Mouse (Mus musculus) brain, embryonic 14.5 days (tissue): ENCODE data around the gene Ccdc138.

Source experiments
- CTCF ChIP-seq: fragments of 200-500 bp; IDR thresholded peaks from 2 replicates; pipeline ENCODE4 v1.5.1; 2012; ENCODE audit warnings: inconsistent platforms, mild to moderate bottlenecking, moderate library complexity, borderline replicate concordance; ENCODE audit not compliant: insufficient read depth, insufficient read length; ENCODE audit errors: extremely low read depth
- POLR2A ChIP-seq: fragments of 200-500 bp; IDR thresholded peaks from 2 replicates; pipeline ENCODE4 v1.6.1; 2012; ENCODE audit warnings: mild to moderate bottlenecking, inconsistent platforms, borderline replicate concordance; ENCODE audit not compliant: poor library complexity, insufficient read depth, insufficient read length, severe bottlenecking; ENCODE audit errors: extremely low read depth

DNA sequence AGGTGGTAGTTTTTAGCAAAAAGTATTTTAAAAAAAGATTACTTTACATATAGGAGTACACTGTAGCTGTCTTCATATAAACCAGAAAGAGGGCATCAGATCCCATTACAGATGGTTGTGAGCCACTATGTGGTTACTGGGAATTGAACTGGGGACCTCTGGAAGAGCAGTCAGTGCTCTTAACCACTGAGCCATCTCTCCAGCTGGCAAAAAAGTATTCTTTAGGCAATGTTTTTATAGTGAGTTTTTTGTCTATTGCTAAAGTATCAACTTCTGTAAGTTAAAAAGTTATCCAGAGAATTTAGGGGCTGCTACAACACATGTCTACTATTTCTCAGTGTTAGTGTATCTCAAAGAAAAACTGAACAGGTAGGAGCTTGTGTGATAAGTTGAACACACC is 1.0 kb upstream of the Ccdc138 start:
- TF ChIP-seq CTCF (no peak), POLR2A (no peak)
